Mouse (Mus musculus) right cerebral cortex, adult 2 months (tissue): ENCODE measurements around the gene Vmn2r68.

Experiments
- DNase-seq, 2 experiments: peaks; one replicate each; pipeline ENCODE4 v3.0.0; 2021 to 2022; ENCODE audit warnings: low spot score in 2 of 2

Vmn2r68 gene

GRCm38 (mm10) chr7:85237683-85238082, at the start of gene Vmn2r68:
Vmn2r68 (minus strand) TSS chr7:85237783.
- no peak for DNase-seq
